Mouse (Mus musculus) T-helper 17 cell (primary cell): ENCODE data around the gene Kif27.

ENCODE experiments used
- in situ Hi-C, 2 experiments: fragments of 300-600 bp; cut with MboI, MseI; formaldehyde crosslinking; loops; 1 replicate in 1 of 2; 2 replicates in 1 of 2; pipeline ENCODE4 v1.15.1; 2025; ENCODE audit warnings: high pct_unique_total_duplicates in 2 of 2

Gene Kif27

DNA sequence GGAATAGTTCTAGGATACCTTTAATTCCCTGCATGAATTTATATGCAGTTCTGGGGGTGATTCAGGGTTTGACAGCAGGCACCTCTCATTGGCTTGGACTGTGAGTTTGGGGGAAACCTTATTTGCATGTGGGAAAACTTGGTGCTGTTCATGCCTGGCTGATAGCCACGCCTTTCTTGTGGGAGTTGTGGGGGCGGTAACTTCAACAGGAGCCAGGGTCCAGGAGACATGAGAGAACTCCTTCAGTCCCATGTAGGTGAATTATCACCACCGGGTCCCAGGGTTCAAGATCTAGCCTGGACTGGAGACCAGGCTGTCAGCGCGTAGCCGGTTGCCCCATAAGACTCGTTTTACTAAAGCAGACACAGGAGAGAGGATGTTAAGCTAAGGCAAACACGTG is 6.3 kb upstream of the Kif27 start:
- in situ Hi-C loops = loop anchor here in 1 of 2 experiments (10.0 kb wide), 1 partner anchor 1880 kb away; the partner anchor contains the start of gene Il9

DNA sequence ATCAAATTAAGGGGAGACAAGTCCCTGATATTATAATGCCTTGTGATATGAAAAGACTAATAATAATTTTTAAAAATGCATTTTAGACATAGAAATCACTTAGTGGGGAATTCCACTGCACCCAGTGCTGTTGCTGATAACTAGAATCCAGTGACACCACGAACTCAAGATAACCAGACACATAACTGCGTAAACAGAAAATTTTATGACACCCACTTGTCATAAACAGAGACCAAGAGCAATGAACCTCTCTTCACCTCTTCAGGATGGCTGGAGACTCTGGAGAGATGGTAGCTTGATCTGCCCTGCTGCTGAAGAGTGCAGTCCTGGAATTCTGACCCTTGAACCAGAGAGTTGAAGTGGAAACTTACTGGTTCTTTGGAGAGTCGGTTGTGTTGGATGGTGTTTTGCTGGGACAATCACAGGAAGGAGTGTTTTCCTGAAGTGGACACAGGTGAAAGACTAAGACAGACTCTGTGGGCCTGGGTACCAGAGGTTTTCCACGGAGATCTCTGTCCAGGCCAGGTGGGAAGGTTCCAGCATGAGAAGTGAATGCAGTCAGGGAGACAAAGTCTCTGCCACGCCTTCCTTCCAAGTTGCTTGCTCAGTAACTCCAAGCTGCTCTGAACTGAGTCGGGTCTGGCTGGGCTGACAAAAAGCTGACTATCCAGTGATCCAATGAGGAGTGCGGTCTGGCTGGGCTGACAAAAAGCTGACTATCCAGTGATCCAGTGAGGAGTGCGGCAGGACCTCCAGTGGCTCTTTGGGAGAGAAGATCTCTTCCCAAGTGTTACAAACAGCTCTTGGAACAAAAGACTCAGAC is 5.6 kb upstream of the Kif27 start:
- in situ Hi-C loops = loop anchor here in 1 of 2 experiments (10.0 kb wide), 1 partner anchor 1880 kb away; the partner anchor contains the start of gene Il9

DNA sequence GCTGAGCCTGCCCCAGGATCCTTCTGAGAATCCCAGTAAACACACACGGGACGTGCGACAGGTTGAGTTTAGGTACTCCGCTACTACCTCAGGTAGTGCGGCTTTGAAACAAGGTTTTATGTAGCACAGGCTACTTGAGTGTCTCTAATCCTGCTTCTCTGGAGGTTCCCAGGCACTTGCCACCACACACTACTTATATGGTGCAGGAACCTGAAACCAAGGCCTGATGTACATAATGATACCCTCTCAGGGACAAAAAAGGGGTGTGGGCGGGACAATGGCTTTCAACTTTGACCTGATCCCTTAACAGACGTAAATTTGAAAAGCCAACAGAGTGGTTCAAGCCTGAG is 357 bp upstream of the Kif27 start:
- in situ Hi-C loops = no loop called here

DNA sequence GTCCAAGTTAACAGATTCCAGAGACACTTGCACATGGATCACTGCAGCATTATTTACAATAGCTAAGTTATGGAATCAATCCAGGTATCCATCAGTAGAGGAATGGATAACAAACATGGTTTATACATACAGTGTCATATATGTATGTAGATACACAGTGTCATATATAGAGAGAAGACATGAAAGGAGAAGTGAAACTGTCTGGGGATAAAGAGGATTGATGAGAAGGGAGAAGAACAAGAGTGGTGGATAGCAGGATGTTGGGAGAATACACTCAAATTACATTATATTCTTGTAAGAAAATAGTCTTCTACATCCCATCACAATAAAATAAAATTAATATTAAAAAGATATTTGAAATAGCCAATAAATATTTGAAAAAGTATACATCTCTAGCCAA is 5.9 kb downstream of the Kif27 start:
- in situ Hi-C loops = no loop called here

DNA sequence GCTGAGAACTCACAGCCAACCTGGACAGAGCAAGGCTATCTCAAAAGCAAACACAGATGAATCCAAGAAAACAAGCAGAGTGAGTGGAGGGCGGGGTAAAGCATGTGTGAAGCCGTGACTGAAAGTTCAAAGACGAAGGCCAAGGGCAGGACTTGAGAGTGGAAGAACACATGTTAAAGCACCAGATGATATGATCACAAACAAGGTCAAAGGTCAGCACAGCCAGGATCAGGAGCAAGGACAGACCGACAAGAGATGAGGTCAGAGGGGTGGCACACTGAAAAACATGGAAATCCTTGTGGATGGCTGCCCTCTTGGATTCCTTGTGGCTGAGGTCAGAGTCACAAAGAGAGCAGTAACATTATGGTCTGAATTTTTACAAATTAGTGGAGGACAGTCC is 8.3 kb downstream of the Kif27 start:
- in situ Hi-C loops = no loop called here

DNA sequence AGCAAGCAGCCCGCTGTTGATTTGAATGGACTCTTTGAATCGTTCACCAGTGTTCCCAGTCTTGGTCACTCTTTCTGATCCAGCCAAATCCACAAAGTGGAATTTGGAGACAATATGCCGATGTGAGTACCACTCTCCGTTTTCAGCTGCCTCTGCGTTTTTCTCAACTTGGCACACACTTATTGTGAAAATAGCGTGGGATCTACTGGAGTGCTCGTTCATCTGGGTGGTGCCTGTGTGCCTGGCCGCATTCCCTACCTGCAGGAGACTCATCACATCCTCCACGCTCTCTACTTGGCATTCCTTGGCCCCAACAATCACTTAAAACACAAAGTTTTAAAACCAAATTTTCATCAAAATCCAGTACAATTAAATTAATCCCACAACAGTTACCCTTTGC is 14.4 kb downstream of the Kif27 start:
- in situ Hi-C loops = no loop called here

DNA sequence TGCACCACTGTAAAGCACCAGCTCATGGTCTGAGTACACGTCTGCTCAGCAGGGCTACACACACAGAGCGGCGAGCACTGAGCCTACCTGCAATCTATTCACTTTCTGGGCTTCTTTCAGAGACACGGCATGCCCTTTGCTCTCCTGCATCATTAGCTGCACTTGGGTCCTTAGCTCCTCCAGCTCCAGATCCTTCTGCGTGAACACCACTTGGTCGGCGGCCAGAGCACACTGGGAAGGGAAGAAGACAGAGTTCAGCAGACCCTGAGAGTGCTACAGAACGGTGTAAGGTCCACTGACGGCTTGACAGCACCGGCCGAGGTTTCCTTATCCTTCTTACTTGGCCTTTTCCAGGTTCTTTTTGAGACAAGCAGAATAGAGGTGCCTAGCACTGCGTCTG is 21.5 kb downstream of the Kif27 start:
- in situ Hi-C loops = loop anchor here in 1 of 2 experiments (10.0 kb wide), 1 partner anchor 1183 kb away; no protein-coding TSS in a partner anchor

DNA sequence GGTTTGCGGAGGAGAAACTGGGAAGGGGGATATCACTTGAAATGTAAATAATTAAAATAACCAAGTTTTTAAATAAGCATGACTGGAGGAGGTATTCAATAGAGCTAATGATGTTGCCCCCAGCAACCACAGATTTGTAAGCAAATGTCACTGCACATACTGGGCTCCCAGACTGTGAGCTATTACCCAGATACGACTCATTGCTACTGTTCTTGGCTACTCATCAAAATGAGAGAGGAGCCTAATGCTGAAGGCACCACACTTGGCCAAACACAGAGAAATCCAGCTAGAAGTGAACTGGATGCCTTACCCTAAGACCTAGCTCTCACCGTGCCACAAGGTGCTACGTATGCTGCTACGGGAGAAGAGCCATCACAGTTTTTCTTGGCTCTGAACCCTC is 24.8 kb downstream of the Kif27 start:
- in situ Hi-C loops = loop anchor here in 1 of 2 experiments (10.0 kb wide), 1 partner anchor 1179 kb away; no protein-coding TSS in a partner anchor

DNA sequence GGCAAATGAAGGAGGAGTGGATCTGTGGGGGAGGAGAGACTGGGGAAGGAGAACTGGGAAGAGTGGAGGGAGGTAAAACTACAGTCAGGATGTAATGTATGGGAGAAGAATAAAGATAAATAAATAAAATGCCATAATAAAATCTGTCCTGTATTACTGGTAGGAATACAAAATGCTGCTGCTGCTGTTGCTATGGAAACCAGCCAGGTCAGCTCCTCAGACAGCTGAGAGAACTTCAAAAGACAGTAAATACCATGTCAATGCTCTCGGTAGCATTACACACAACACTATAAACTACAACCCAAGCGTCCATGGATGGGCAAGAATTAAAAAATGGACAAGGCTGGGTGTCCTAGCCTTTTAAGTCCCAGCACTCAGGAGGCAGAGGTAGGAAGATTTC is 41.2 kb downstream of the Kif27 start:
- in situ Hi-C loops = loop anchor here in 1 of 2 experiments (25.0 kb wide), 1 partner anchor 720 kb away; no protein-coding TSS in a partner anchor

DNA sequence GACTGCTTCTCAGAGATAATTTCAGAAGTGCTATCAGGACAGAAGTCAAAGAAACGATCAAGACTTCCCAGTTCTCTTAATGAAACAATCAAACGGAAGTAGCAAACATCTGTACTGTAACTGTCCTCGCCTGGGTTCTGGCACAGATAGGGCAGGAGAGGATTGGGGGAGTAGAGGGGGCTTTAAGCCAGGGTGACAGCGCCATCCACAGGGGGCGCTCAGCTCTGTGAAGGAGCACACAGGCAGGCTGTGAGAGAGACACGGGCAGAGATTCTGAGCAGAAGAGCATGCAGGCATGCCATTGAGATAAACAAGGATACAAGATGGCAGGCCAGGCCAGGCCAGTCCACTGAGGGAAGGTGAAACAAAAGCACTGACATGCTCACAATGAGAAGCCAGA is 43.9 kb downstream of the Kif27 start:
- in situ Hi-C loops = loop anchor here in 1 of 2 experiments (25.0 kb wide), 1 partner anchor 722 kb away; no protein-coding TSS in a partner anchor

DNA sequence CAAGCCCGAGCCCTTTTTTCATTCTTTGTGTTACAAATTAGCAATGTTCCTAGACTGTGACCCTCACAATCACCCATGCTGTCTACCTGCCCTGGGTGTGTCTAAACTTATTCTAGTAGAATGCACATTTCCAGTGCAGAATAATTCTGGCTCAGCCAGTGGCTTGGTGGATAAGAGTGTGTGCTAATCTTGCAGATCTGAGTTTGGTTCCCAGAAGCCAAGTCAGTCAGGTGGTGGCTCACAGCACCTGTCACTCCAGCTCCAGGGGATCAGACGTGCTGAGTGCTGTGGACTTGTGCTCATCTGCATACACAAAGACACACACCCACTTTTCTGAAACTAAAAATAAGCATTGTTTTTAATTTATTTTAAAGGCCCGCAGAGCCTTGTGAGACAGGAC is 45.2 kb downstream of the Kif27 start:
- in situ Hi-C loops = loop anchor here in 1 of 2 experiments (25.0 kb wide), 1 partner anchor 724 kb away; no protein-coding TSS in a partner anchor

DNA sequence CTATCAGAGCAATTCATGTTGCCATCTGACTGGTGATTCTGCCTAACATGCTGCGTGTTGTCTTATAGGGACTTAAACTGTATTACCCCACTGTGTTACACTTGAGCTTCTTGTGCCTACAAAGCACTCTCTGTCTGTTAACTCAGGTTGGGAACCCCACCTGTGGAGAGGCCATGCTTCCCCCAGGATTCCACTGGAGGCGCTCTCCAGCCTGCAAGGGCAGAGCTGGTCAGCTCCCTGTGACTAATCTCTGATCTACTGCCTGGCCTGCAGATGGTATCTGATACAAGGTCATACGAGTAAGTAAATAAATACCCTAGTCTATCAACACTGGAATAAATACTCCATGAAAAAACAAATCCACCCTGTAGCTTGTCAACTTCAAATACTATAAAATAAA is 47.6 kb downstream of the Kif27 start:
- in situ Hi-C loops = loop anchor here in 1 of 2 experiments (25.0 kb wide), 1 partner anchor 726 kb away; no protein-coding TSS in a partner anchor

DNA sequence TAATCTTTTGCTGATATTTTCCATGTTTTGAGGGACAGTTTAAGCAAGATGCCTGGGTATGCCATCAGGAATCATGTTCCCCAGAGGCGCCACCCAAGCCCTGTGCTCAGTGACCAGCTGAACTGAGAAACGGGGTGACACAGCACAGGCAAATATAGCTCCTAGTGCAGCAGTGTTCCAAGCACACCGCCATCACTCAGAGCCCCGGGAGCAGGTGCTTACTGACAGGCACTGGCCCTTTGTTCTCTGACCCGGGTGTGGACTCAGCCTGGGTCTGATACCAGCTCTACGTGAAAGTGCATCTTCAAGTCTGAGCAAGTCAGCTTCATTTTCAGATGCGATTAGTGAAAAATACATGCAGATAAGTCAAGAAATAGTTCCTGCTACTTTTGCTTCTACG is 49.4 kb downstream of the Kif27 start:
- in situ Hi-C loops = loop anchor here (10.0 to 25.0 kb wide), 2 partner anchors 728 to 1925 kb away; no protein-coding TSS in a partner anchor

DNA sequence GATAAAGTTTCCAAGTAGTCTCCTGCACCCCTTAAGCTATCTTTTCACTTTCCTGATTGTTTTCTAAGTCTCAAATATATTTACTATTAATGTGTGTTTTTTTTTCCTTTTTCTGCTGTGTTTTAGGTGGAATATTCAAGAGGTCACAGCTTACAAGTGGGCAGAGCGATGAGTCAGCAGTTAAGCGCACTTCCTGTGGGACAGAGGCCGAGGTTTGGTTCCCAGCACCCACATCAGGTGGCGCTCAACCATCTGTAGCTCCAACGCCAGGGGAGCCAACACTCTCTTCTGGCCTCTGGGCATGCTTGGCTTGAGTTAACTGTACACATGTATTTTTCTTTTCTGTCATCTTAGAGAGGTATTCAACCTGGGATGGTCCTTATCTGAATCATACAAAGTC is 51.5 kb downstream of the Kif27 start:
- in situ Hi-C loops = loop anchor here (10.0 to 25.0 kb wide), 2 partner anchors 730 to 1923 kb away; no protein-coding TSS in a partner anchor

DNA sequence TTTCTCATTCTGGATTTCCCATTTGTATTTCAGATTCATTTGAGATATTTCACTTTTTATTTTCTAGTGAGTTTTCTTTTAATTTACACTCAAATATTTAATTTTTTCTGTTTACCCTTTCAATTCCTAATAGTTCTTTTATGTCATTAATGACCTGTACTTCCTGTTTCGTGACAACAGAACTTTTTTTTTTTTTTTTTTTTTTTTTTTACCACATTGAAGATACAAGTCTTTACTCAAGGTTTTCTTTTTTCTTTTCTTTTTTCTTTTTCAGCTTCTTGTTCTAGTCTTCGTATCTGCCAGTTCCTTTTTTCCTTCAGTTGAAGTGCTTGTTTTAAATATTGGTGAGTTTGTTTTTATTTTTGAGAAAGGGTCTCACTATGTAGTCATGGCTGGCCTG is 53.7 kb downstream of the Kif27 start:
- in situ Hi-C loops = loop anchor here (10.0 to 25.0 kb wide), 2 partner anchors 732 to 1920 kb away; no protein-coding TSS in a partner anchor

DNA sequence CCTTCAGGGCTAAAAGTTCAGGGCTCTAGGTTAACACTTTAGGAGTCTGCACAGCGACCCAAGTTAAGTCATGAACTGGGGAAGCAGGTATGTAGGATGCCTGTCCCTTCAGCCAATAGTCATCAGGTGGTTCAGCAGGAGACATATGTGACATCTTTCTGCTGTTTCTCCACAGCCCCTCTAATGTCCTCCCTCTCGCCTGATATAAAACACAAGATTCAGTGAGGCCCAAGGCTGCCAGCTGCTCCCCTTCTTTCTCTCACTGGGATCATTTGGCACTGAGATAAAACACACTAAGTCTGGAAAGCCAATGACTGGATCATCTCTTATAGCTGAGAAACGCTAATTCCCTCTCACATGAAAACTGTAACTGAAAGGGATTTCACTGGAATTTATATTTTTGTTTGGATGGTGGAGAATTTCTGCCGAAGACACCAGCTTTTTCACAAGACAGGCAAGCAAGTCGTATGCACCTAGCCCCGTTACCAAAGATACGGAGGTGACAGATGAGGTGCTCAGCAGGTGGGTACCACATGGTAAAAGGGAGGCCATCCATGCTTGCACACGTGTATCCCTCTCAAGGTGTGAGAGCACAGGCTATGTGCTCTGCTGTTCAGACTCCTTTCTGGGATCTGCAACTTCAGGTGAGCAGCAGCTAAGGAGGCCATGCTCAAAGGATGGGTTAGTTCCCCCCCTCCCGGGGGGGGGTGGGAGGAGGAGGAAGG is 56.3 kb downstream of the Kif27 start:
- in situ Hi-C loops = loop anchor here (10.0 to 25.0 kb wide), 2 partner anchors 735 to 1918 kb away; no protein-coding TSS in a partner anchor

DNA sequence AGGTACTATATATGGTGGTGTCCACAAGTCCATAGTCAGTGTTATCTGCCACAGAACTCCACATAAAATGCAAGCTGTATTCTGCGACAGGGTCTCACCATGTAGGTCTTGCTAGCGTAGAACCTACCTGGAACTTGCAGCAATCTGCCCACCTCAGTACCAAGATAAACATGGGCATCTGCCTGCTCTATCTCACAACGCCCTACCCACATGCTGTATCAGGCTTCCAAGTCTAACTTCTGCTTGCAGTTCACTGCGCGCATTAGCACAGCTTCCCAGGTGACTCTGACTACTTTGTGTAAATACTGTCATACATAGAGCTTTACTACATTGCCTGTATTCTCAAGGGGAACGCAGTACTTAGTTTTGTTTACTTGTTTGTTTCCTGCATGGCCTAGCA is 57.0 kb downstream of the Kif27 start:
- in situ Hi-C loops = loop anchor here (10.0 to 25.0 kb wide), 2 partner anchors 735 to 1917 kb away; no protein-coding TSS in a partner anchor

DNA sequence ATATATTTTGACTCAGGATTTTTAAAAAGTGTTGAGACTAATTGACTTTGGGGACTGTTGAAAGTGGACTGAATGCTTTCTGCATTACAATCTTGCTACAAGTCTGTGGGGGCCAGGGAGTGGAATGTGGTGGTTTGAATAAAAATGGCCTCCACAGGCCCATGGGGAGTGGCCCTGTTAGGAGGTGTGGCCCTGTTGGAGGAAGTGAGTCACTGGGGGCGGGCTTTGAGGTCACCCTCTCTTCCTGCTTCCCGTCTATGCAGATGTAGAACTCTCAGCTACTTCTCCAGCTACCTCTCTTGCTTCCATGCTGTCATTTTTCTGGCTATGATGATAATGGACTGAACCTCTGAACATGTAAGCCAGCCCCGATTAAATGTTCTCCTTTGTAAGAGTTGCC is 60.2 kb downstream of the Kif27 start:
- in situ Hi-C loops = loop anchor here in 1 of 2 experiments (25.0 kb wide), 1 partner anchor 286 kb away; no protein-coding TSS in a partner anchor

DNA sequence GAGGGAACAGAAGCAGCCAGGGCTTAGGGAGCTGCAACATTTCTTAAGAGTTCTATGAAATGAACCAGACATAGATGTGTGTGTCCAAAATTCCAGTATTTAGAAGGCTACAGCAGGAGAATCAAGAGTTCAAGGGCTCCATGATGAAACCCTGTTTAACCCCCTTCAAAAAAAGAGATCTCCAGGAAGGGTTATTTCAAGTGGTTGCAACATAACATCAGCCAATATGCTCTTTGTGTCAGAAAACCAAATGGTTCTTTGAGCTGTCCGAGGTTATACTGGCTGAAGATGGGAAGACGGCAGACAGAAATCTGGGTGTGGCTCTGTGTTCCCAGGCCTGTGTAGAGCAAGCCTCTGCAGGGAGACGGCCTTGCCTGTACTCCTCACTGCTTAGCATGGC is 63.3 kb downstream of the Kif27 start:
- in situ Hi-C loops = loop anchor here in 1 of 2 experiments (25.0 kb wide), 1 partner anchor 283 kb away; no protein-coding TSS in a partner anchor

DNA sequence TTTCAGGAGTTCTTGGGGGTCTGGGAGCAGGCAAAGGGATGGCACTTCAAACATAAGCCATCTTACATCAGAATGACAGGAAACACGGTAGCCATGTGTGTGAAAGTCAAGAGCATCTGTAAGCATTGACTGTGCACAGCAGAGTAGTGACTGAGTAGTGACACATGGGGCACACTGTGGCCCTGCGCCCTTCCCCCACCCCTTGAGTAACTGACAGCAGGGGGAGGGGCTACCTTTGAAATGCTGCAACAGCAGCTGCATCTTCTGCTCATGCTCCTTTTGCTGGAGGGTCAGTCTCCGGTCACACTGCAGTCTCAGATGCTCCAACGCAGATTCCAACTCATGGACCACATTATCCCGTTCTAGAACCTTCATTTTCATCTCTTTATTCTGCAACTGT is 66.1 kb downstream of the Kif27 start:
- in situ Hi-C loops = loop anchor here (5.0 to 25.0 kb wide), 2 partner anchors 249 to 281 kb away; no protein-coding TSS in a partner anchor

DNA sequence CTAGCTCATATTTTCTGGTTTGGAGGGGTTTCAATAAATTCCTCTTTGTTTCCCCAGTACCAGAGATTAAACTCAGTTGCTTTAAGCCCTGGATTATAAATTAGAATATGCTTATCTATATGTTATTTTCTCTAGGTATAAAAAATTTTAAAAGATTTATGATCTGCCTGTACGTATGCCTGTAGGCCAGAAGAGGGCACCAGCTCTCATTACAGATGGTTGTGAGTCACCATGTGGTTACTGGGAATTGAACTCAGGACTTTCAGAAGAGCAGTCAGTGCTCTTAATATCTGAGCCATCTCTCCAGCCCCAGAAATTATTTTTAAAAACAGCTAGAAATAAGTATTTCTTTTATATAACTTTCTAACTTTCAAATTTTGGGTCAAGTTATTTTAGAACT is 69.6 kb downstream of the Kif27 start:
- in situ Hi-C loops = loop anchor here in 1 of 2 experiments (25.0 kb wide), 1 partner anchor 277 kb away; no protein-coding TSS in a partner anchor
